25 mouse cellular contexts compared by ENCODE assay signal in genomic region chr4:59715531-59715930, GRCm38 (mm10).
DNase-seq lines count a peak whose midpoint lies in the region; ATAC-seq and TF ChIP-seq lines count a peak whose summit lies in the region.
"Had no signal": no experiment of that assay in that cellular context is flagged by ENCODE, and none has a peak within 500 bp of the region (broad histone marks: within the 10 kb centered on the region; RNA-seq: fewer than 3 reads in every experiment).

No protein-coding gene starts in this region.

- no peaks in the 10 kb centered on the region for H3K9me3 ChIP-seq in kidney, embryonic 15.5 days (replicated peaks)
- no peaks in the 10 kb centered on the region for H3K9me3 ChIP-seq in midbrain, embryonic 16.5 days (replicated peaks; ENCODE audit: control insufficient read depth, low read length, poor library complexity, severe bottlenecking)
- no peaks in the 10 kb centered on the region for H3K9me3 ChIP-seq in midbrain, embryonic 15.5 days
- H3K9me3 ChIP-seq: embryonic facial prominence, embryonic 10.5 days; embryonic facial prominence, embryonic 15.5 days; forebrain, embryonic 13.5 days; heart, embryonic 13.5 days; limb, embryonic 13.5 days; lung, embryonic 15.5 days had no signal

- DNase-seq in kidney, postnatal 4 days = no peak
- peak; percentile 39 for DNase-seq in brain, embryonic 14.5 days (ENCODE audit: low read depth)
- no peak for DNase-seq in layer of hippocampus, adult 18-20 months (ENCODE audit: low spot score in 2 of 2)
- DNase-seq in adrenal gland, adult 8-10 months = no peak
- DNase-seq: adrenal gland, adult 2 months; cerebellum, adult 8-10 months; cerebellum, postnatal 25 days; gastrocnemius, postnatal 10 days; heart, postnatal 10 days; kidney, postnatal 25 days; right cerebral cortex, postnatal 4 days; thymus, postnatal 4 days had no signal

- H3K4me2 ChIP-seq in kidney, embryonic 15.5 days = no peak overlapping the region
- H3K4me2 ChIP-seq in midbrain, embryonic 16.5 days (ENCODE audit: low read length) = no peak overlapping the region
- H3K4me2 ChIP-seq in midbrain, embryonic 15.5 days = no peak overlapping the region
- H3K4me2 ChIP-seq: embryonic facial prominence, embryonic 15.5 days; forebrain, embryonic 13.5 days; heart, embryonic 13.5 days; limb, embryonic 13.5 days; liver, embryonic 11.5 days; lung, embryonic 15.5 days had no signal

- peaks cover 78% of the 10 kb centered on the region for H3K4me1 ChIP-seq in kidney, embryonic 15.5 days
- H3K4me1 ChIP-seq in midbrain, embryonic 16.5 days (ENCODE audit: control insufficient read depth, insufficient read depth, low read length) = peaks cover 21% of the 10 kb centered on the region
- H3K4me1 ChIP-seq in midbrain, embryonic 15.5 days = peaks cover 37% of the 10 kb centered on the region
- H3K4me1 ChIP-seq: embryonic facial prominence, embryonic 15.5 days had no signal

- no peak for TF ChIP-seq POLR2A in brain, embryonic 14.5 days (IDR thresholded peaks at IDR 0.05; ENCODE audit: borderline replicate concordance, extremely low read depth, insufficient read depth, insufficient read length, poor library complexity, severe bottlenecking)

- TF ChIP-seq CTCF in brain, embryonic 14.5 days (IDR thresholded peaks at IDR 0.05; ENCODE audit: borderline replicate concordance, extremely low read depth, insufficient read depth, insufficient read length) = no peak

- 58% methylated on average over 3 of the region's 3 CpGs for WGBS in kidney, embryonic 15.5 days
- 58% methylated on average over 3 of the region's 3 CpGs for WGBS in midbrain, embryonic 16.5 days
- WGBS in midbrain, embryonic 15.5 days = 62% methylated on average over 3 of the region's 3 CpGs

- no peak overlapping the region for H3K9ac ChIP-seq in kidney, embryonic 15.5 days
- no peak overlapping the region for H3K9ac ChIP-seq in midbrain, embryonic 16.5 days (ENCODE audit: low read depth, low read length)
- no peak overlapping the region for H3K9ac ChIP-seq in midbrain, embryonic 15.5 days
- H3K9ac ChIP-seq: embryonic facial prominence, embryonic 15.5 days; forebrain, embryonic 13.5 days; heart, embryonic 13.5 days; limb, embryonic 13.5 days; lung, embryonic 15.5 days had no signal

- peak overlapping the region; percentile 63 for H3K27ac ChIP-seq in kidney, embryonic 15.5 days
- H3K27ac ChIP-seq in midbrain, embryonic 16.5 days (ENCODE audit: low read length) = 0 out of 2 replicates have a peak overlapping the region, but pooled peaks have one; percentile 39
- H3K27ac ChIP-seq in midbrain, embryonic 15.5 days = no peak overlapping the region
- H3K27ac ChIP-seq: embryonic facial prominence, embryonic 10.5 days; embryonic facial prominence, embryonic 15.5 days; forebrain, embryonic 13.5 days; heart, embryonic 13.5 days; limb, embryonic 13.5 days; lung, embryonic 15.5 days had no signal

- no peak for ATAC-seq in kidney, embryonic 15.5 days (replicated peaks; ENCODE audit: low FRiP score)
- no peak for ATAC-seq in midbrain, embryonic 16.5 days
- no peak for ATAC-seq in midbrain, embryonic 15.5 days (replicated peaks)
- ATAC-seq: activated CD4-positive, CD25-positive, alpha-beta regulatory T cell, adult 4 months; CD4-positive, CD25-positive, alpha-beta regulatory T cell, adult 4 months; forebrain, embryonic 13.5 days; intestine, embryonic 16.5 days had no signal

- 0 out of 2 replicates have a peak, but pooled peaks cover 10% of the 10 kb centered on the region for H3K36me3 ChIP-seq in kidney, embryonic 15.5 days
- H3K36me3 ChIP-seq in midbrain, embryonic 16.5 days (ENCODE audit: control insufficient read depth, insufficient read depth, low read length) = peaks cover 5% of the 10 kb centered on the region; the same call in 1 of the 2 replicates
- no peaks in the 10 kb centered on the region for H3K36me3 ChIP-seq in midbrain, embryonic 15.5 days (replicated peaks)

- no peaks in the 10 kb centered on the region for H3K27me3 ChIP-seq in kidney, embryonic 15.5 days
- H3K27me3 ChIP-seq in midbrain, embryonic 16.5 days (ENCODE audit: control insufficient read depth, insufficient read depth, low read depth, low read length) = no peaks in the 10 kb centered on the region
- H3K27me3 ChIP-seq in midbrain, embryonic 15.5 days (replicated peaks) = no peaks in the 10 kb centered on the region
- H3K27me3 ChIP-seq: embryonic facial prominence, embryonic 15.5 days; forebrain, embryonic 13.5 days; heart, embryonic 13.5 days; lung, embryonic 15.5 days had no signal

- H3K4me3 ChIP-seq in kidney, embryonic 15.5 days (replicated peaks) = no peak overlapping the region
- no peak overlapping the region for H3K4me3 ChIP-seq in midbrain, embryonic 16.5 days (ENCODE audit: low read depth, low read length)
- H3K4me3 ChIP-seq in midbrain, embryonic 15.5 days = no peak overlapping the region
- H3K4me3 ChIP-seq: embryonic facial prominence, embryonic 10.5 days; embryonic facial prominence, embryonic 15.5 days; forebrain, embryonic 13.5 days; heart, embryonic 13.5 days; limb, embryonic 13.5 days; lung, embryonic 15.5 days had no signal
